Mouse (Mus musculus): ENCODE results near the gene Gm39653.

GRCm38 (mm10) chr1:63567031-63567430, 48.7 kb upstream of the Gm39653 start:
- TF ChIP-seq GATA1 (IDR thresholded peaks at IDR 0.05; ENCODE audit: borderline replicate concordance, low read length) (no peak), FLI1 (IDR thresholded peaks at IDR 0.05; ENCODE audit: low read length) (no peak)

Measured in megakaryocyte, embryonic 14.5 days (primary cell).